Mouse (Mus musculus): ENCODE data around the gene Dlg2. TPM values are rescaled to one million over a fixed set of nuclear protein-coding genes. Genes with fewer than 3 reads are reported as not detected.

Dlg2 gene
- total RNA-seq, 2 experiments from 2014 or later, result 319 to 325 TPM

DNA sequence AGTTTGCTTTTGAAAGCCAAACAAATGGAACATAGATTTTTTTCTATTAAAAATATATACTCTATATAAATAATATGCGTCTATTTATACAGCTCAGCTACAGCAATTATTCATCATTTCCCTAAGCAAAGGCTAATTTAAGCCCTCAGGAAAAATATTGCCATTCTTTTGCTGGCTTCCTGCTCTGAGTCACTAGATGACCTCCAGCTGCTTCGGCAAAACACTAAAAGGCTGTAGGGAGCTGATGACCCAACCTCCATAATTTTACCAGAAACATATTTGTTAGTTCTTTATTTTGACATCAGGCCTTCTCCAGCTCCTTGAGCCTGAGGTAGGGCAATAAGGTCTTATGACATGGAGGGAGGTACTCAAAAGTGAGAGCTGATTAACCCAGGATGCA is 1426.0 kb downstream of the Dlg2 start:
- DNase-seq (ENCODE audit: low spot score in 2 of 2), result no peak
- intact Hi-C loops (cut with DNase I), result no loop called here

DNA sequence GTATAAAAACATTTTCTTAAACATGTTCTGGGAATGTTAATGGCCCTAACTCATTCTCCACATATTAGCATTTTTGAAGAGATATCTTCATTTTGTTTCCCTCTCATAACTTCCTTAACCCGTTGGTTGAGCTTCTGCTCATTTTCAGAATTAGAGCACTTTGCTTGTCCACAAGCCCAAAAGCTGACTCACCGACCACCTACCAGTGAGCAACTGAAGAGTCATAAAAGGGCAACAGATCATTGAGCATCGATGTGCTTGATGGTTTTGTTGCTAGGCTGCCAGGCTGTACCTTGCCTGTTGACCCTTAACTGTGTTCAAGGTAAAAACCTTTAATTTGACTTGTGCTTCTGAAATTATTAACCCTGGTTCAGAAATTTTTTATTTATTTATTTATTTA is 1440.3 kb downstream of the Dlg2 start:
- intact Hi-C loops (cut with DNase I), result no loop called here
- DNase-seq (ENCODE audit: low spot score in 2 of 2), result no peak

DNA sequence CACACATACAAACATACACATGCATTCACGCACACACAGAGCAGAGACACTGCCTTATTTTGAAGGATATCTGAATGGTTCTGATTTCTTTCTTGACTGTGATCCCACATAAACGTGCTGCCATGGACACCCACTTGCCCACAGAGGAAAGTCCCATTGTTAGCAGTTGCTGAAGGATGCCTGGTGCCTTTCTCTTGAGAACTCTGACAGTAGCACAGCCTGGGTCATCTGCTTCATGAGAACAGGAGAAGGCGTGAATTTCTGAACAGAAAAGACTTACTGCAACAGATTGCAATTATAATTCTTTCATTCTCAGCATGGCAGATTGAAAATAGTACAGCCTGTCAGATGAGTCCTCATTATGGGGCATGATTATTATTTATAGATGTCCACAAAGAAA is 1442.6 kb downstream of the Dlg2 start:
- intact Hi-C loops (cut with DNase I), result no loop called here
- DNase-seq (ENCODE audit: low spot score in 2 of 2), result no peak

DNA sequence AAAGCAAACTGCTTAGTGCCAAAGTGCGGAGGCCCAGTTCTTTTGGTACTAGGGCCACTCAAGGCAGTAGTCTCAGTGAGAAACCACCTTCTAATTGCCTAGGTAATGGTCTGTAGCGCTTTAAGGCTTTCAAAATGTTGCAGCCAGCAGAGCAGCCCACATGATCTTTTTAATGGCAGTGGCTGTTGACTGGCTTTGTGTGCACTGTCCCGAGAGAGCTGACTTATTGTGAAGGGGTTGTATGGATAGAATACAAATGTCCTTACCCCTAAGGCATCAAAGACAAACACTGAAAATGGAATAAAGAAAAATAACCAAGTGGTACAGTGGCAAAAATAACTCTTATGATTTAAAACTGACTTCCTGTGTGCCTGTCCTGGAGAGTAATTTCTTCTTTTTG is 1443.3 kb downstream of the Dlg2 start:
- intact Hi-C loops (cut with DNase I), result no loop called here
- DNase-seq (ENCODE audit: low spot score in 2 of 2), result no peak

DNA sequence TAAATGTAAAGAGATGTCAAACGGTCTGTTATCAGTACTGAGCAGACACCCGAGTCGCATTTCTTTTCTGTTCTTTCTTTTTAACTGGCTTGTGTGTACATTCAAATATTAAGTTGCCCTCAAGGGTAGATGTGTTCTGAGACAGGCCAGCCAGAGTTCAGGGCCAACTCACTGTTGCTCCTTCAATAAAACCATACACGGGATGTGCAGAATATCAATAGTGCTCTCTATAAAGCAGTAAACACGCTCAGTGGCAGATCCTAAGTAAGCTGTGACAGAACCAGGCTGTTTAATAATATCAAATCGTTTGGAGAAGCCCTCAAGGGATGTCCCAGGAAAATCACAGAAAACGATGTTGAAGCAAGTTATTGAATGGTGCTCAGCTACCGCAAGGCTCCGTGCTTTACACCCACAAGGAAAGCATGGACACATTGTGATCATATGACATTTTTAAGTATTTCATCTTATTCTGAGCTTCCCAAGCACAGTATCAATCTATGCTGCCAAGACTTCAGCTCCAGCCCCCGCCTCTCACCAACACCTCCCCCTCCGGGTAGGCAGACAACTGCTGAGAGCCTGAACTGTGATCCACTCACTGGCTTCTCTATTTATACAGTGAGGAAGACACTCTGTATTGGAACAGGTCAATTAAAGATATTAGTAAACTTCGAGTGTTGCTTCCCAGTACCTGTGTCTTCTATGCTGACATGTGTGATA is 1458.6 kb downstream of the Dlg2 start:
- DNase-seq (ENCODE audit: low spot score in 2 of 2), result peak; percentile 65 to 95
- intact Hi-C loops (cut with DNase I), result loop anchor here (5.0 kb wide), 1 partner anchor 43 kb away; no protein-coding TSS in a partner anchor

DNA sequence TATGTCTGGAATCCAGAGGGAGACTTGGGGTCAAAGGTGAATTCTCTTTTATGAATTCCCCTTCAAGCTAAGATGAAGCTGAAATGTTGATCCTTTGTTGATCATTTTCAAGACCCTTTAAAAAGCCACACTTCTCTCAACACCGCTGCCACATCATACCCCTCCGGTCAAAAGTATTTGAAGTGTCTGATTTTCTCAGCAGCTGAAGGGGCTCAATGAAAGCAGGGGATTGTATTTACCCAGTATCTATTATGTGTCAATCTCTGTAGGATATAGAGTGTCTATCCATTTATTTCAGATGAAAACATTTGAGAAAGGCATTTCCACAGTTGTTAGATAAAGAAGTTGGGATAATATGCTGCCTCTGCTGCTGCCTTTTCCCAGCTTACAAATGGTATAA is 1459.7 kb downstream of the Dlg2 start:
- no peak for DNase-seq (ENCODE audit: low spot score in 2 of 2)

DNA sequence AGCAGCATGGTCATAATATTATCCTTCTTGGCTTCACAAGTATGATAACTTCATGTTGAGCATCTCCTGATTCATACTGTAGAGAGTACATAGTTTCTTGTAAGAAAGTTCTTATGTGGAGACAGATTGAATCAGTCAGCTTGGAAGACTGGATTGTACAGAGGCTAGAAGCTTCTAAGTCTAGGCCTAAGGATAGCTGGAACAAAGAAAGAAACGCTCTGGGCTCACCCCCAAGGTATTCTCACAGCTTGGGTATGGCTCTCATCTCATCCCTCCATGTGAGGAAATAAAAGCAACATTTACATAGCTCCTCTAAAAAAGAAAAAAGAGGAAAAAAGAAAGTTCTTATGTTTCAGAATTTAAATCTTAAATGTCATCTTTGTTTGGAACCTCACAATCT is 1466.8 kb downstream of the Dlg2 start:
- DNase-seq (ENCODE audit: low spot score in 2 of 2), result peak in 1 of 2 experiments; percentile 64
- intact Hi-C loops (cut with DNase I), result no loop called here

More for the DNA sequence above, 1459.7 kb downstream of the Dlg2 start:
- intact Hi-C loops (cut with DNase I), result loop anchor here (5.0 kb wide), 1 partner anchor 44 kb away; no protein-coding TSS in a partner anchor

DNA sequence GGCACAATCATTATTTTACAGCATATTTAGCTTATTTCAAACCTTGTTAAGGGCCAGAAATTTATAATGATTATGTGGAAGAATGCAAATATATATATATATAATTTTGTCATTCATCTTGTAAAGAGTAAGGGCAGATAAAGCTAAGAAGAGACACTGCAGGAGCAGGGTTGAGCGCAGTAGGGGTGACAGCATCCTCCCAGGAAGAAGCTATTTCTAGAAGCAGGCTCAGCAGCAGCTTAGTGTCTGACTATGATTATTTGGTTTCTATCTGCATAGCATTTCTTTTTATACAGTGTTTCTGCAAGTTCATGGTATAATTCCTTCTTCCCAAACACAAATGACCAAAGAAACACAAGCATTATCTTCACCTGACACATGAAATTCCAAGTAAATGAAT is 1479.1 kb downstream of the Dlg2 start:
- intact Hi-C loops (cut with DNase I), result no loop called here
- peak in 1 of 2 experiments; percentile 22 for DNase-seq (ENCODE audit: low spot score in 2 of 2)

DNA sequence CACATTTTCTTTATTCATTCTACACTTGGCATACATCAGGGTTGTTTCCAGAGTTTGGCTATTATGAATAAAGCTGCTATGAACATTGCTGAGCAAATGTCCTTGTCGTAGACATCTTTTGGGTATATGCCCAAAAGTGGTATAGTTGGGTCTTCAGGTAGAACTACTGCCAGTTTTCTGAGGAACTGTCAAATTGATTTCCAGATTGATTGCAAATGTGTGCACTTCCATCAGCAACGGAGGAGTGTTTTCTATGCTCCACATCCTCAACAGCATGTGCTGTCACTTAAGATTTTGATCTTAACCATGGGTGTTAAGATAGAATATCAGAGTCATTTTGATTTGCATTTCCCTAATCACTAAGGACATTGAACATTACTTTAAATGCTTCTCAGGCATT is 1486.5 kb downstream of the Dlg2 start:
- intact Hi-C loops (cut with DNase I), result no loop called here
- peak in 1 of 2 experiments; percentile 0 for DNase-seq (ENCODE audit: low spot score in 2 of 2)

DNA sequence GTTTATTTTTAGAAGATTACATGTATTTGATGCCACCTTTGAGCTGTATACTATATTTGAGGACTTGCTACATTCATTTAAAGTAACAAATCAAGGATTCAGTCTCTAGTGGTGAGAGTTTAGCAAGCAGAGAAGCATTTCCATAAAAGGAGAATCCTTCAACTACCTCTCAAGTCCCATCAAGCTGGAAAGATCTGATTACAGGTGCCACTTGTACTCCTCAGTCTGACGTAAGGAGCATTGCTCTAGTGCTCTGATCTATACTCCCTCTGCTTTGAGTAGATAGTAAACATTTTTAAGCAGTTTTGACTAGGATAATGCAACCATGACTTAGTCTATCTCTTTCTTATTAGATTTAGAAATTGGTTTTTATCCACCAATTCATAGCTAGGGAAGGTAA is 1496.5 kb downstream of the Dlg2 start:
- DNase-seq (ENCODE audit: low spot score in 2 of 2), result no peak
- intact Hi-C loops (cut with DNase I), result no loop called here

DNA sequence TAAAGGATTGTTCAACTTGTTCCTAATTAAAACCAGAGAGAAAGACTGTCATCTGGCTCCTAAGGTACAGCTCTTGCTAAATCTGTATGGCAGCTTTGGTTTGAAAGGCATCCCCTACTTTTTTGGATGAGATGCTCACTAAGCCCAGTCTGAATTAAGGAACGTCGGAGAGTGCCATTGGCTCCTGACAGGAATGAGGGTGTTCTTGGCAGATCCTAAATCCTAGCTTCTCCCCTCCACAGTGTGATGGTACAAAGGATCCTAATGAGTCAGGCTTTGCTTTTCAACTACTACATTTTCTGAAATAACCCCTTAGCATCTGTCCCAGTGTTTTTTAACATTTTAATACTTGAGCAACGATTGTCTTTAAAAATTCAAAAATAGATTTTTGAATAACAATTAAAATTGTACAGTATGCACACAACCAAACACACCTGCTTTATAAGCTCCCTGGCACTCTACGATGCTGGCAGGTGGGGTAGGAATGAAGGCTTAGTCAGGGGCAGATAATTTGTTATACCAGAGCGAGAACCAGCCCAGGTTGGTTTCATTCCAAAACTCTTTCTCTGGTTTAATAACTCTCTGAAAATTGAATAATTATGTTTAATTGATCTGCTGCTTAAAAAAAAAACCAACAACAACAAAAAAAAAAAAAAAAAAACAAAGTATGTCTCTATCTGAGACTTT is 1527.4 kb downstream of the Dlg2 start:
- intact Hi-C loops (cut with DNase I), result no loop called here
- peak in 1 of 2 experiments; percentile 20 for DNase-seq (ENCODE audit: low spot score in 2 of 2)

DNA sequence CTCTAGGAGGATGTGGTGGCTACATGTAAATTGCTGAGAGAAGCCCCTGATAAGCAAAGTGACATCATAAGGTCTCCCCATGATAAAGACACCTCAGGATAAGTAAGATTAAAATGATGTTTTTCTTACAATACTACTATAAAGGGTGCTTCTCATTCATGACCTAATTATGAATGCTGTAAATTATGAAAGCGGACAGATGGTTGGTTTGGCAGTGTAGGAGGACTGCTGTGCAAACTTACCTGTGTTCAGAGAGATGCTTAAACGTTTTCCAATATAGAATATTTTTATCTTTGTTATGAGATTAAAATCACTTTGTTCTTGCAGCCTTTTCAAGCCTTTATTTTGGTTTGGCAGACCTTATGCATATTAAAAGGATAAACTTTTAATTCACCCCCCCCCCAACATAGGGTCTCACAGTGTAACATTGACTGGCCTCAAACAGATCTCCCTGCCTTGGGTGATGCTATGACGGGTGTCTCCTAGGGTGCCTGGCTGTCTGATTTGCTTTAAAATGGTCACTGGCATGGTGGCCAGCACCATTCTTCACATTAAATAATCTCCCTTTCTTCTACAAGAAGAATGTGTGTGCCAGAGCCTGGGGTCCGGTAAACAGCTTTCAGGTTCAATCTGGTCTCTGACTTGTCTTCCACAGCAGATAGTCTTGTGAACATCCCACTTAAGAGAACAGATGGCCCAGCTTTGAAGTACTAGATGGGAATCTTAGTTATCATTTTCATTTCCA is 1529.4 kb downstream of the Dlg2 start:
- intact Hi-C loops (cut with DNase I), result no loop called here
- DNase-seq (ENCODE audit: low spot score in 2 of 2), result no peak

DNA sequence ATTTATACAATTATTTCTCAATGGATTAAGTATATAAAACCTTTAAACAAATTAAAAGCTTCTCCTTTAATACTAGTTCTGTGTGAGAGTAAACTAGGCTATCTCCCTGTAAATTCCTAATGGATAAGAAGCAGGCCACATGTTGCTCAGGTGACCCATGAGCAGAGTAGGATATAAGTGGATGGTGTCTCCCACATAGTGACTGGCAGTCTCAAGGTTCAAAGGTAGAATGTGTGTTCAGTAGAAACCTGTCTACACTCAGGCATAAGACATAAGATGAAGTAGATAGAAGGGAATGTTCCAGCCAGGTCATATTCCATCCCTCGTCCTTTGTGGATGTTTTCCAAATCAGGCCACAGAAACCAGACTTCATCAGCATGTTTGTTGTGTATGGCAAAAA is 1532.2 kb downstream of the Dlg2 start:
- intact Hi-C loops (cut with DNase I), result no loop called here
- no peak for DNase-seq (ENCODE audit: low spot score in 2 of 2)

DNA sequence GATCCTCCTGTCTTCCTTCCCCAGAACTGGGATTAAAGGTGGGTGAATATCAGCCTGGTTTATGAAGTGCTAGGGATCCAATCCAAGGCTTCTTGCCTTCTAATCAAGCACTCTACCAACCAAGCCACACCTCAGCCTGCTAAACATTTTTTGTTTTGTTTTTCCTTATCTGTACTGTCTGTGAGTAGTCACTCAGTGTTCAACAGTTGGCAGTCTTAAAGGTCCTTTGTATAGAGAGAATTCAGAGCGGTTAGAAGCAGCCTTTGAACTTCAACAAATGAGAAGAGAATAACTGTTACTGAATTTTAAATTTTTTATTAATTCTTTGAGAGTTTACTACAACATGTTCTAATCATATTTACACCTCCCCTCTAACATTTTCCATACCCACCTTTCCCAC is 1548.5 kb downstream of the Dlg2 start:
- no peak for DNase-seq (ENCODE audit: low spot score in 2 of 2)
- intact Hi-C loops (cut with DNase I), result loop anchor here (5.0 kb wide), 1 partner anchor 568 kb away; no protein-coding TSS in a partner anchor

DNA sequence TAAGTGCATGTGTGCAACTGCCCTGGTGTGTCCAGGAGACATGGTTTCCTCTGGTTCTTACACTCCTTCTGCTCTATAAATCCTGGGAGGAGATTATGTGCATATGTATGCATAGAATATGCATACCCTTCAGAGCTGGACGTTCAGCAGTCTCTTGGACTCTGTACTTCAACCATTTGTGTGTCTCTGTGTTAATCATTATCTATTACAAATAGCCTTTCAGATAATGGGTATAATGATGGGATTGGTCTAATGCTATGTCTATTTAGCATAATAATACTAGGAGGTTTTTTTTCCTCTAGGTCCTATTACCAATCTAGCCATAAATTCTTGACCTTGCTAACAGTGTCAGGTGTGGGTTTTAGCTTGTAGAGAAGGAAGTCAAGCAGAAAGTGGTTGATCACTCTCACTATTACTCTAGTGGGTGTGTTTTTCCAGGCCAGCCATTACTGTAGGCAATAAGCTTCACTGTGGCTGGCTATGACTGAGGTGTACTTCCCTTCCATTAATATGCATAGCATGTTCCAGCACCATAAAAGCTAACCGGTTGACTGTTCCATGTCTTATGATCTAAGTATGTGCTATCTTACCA is 1549.1 kb downstream of the Dlg2 start:
- DNase-seq (ENCODE audit: low spot score in 2 of 2), result no peak
- intact Hi-C loops (cut with DNase I), result loop anchor here (5.0 kb wide), 1 partner anchor 568 kb away; no protein-coding TSS in a partner anchor

DNA sequence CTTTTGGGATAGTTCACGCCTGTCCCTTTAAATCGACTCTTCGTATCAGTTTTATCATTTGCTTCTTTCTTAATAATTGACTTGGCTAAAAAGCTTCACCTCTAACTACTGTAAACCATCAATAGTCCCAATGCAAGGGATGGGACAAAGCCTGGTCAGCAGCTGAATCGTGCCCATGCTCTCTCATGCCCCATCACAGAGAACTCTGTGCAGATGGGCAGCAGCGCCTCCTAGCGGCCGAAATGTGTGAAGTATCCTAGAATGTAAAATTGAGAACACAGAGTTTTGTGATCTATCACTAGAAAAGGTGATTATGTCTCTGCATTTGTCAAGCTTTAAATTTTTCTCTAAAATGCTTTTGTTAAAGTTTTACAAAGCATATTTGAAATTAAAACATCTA is 1550.6 kb downstream of the Dlg2 start:
- intact Hi-C loops (cut with DNase I), result loop anchor here (5.0 kb wide), 1 partner anchor 570 kb away; no protein-coding TSS in a partner anchor
- DNase-seq (ENCODE audit: low spot score in 2 of 2), result peak; percentile 43 to 55

DNA sequence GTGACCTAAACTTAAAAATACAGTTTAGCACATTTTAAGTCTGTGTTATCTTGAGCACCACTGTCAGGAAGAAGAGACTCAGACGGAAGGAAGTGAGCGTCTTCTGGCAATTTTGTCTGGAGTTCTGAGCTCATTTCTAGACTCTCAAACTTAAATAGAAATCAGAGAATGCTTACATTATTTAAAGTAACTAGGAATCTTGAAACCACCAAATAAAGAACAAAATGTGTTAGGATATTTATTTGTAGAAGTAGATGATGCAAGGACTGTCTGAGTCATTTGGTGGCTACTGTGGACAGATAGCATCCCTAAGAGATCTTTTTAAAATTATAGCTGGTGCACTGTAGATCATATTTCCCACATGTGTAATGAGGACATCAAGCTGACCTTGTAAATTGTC is 1557.8 kb downstream of the Dlg2 start:
- intact Hi-C loops (cut with DNase I), result no loop called here
- DNase-seq (ENCODE audit: low spot score in 2 of 2), result peak in 1 of 2 experiments; percentile 62

DNA sequence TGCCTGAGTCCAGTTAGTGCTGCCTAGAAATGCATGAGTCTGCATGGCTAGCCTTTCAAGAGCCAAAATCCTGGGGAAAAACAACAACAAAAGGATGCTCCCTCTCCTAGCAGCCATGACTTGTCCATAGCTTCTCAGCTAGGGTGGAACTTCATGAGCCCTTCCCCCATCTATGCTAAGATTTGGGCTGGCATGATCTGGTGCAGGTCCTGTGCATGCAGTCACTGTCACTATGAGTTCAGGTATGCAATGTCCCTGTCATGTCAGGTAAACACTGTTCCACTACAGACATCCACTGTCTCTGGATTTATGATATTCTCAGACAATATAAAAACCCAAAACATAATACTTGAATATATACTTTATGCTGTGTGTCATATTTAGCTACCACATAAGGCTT is 1563.7 kb downstream of the Dlg2 start:
- intact Hi-C loops (cut with DNase I), result no loop called here
- no peak for DNase-seq (ENCODE audit: low spot score in 2 of 2)

DNA sequence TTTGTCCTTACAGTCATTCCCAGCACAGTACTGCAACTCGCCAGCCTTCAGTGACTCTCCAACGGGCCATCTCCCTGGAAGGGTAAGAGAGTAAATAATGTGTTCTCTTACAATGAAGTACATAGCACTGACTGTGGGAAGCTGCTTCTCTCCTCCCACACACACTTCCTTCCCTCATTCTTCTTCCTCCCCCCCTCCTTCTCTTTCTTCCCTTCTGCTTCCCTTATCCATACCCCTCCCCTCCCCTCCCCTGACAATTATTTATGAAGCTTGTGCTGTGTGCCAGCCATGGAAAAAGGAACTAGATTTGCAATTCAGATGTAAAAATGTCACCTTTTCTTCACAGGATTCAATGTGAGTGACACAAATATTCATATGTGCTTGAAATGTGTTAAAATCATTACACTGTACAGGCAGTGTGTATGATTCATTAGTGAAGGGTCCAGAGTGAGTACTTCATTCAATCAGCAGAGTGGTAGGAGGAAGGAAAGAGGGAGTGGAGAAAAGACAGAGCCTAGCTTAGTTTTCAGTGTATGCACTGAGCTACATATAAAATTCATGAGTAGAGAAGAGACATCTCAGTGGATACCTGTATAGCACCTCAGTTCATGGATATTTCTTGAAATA is 1564.4 kb downstream of the Dlg2 start:
- intact Hi-C loops (cut with DNase I), result no loop called here
- DNase-seq (ENCODE audit: low spot score in 2 of 2), result no peak

DNA sequence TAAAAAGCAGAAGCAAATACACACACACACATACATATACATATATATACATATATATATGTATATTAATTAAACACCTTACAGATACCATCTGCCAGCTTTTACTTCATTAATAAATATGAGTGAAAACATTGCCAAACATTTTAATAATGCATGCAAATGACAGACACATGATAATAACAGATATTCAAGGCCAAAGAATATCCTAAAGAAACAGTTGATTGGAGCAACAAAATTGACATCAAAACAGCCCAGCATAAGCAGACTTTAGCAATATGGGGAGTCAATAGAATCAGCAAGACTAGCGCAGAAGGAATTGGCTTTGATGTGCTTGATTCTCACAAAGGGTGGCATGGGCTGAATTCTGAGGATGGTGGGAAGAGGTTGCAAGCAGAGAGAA is 1568.5 kb downstream of the Dlg2 start:
- no peak for DNase-seq (ENCODE audit: low spot score in 2 of 2)
- intact Hi-C loops (cut with DNase I), result no loop called here

Data from left cerebral cortex, postnatal 25 days (tissue).